Mouse (Mus musculus) liver (tissue): ENCODE measurements around the gene Slc25a3.

Experiments
- DNase-seq: peaks from one replicate; pipeline ENCODE4 v3.0.0-alpha.2; 2020; ENCODE audit warnings: mixed read lengths

Gene Slc25a3

DNA sequence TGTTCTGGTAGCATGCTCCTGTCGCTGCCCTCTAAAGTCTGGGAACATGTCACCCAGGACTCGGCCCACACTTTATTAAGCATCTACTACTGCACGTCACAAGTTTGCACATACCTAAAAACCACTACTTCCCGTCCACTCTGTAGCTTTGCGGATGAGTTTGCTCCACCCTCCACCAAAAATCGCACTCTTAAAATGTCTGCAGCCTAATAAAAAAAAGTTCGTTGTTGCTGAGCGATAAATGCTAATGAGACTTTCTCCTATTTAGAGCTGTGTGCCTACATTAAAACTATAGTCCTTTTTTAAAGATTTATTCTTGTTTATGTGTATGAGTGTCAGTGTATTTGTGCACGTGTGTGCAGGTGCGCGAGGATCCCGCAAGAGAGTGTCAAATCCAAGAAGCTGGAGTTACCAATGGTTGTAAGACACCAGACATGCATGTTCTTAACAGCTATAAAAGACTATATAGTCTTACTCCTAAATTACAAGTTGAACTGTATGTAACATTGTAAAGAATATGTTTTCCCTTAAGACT, 40.4 kb downstream of the Slc25a3 start:
- no peak for DNase-seq

DNA sequence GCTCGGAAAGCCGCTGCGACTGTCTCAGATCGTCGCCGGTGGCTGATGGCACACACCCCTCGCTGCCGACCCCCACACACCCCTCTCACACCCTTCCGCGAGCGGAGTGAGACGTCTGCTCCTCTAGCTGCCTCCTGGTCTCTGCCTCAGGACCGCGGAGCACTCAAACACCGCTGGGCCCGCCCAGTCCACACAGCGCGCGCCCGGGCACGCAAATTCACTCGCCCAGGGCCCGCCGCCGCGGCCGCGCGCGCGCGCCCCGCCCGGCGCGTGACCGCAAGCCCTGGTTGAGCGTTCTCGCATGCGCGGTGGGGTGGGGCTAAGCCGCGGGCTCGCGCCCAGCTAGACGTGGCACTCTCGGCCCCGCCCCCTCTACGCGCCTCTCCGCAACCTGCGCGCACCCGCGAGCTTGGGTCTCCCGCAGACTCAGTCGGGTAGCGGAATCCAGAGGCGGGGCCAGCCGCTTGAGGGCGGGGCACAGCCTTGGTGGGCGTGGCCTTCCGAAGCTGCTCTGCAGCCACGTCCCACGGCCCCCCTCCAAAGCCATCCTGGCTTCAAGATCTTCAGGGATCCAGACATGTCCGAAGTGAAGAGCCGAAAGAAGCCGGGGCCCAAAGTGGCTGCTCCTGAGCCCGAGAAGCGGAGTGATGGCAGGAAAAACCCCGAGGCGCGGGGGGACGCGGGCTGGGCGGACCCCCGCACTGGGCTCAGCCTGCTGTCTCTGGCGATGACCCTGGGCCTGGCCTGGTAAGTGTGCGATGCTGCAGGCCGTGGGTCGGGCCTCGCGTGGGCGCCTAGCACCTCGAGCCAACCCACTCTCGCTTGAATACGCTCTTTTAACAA, 41.1 kb downstream of the Slc25a3 start, which contains the start of the genes Apaf1 and Ikbip:
Gene Apaf1 (minus strand): TSS at position 221 of the 843 bp plus-strand sequence.
Gene Ikbip (plus strand): TSS at position 391 of the 843 bp plus-strand sequence.
- DNase-seq: peak; percentile 100

DNA sequence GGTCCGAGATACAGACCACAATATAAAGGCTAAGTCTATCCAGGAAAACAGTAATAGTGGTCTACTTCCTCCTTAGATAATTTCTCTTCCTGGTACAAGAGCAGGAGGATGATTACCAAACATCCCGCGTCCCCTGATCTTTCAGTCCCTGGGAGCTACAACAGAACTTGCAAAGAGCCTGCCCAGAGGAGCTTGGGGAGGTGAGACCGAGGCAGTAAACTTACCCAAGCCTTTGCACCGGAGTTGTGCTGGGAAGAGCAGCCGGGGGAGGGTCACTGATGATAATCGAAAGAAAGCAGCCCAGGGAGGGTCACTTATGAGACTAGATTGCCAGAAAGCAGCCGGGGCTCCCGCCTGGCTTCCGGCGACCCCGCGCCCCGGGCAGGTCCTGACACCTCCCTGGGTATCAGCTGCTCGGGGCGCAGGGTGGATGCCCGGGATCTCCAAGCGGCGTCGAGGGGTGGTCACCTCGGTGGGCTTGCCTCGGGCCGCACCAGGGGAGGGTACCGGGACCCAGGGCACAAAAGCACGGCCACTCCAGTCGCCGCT, 41.8 kb downstream of the Slc25a3 start:
- peak; percentile 58 for DNase-seq

DNA sequence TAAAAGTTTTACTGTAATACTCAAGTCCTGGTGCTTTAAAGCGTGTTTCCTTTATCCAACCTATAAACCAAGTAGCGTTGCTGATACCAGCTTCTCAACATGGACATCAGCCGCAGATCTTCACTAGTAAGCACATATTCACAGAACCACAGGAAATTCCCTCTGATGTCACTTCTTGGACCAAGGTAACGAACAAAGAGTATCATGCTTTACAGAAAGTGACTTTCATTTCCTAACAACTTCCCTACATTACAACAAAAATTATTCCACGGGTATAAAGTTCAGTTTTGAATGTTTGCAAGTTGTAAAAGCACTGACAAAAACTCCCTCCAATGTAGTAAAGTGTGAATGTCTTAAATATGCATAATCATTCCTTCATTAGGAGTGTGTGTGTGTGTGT, 43.3 kb downstream of the Slc25a3 start:
- no peak for DNase-seq

DNA sequence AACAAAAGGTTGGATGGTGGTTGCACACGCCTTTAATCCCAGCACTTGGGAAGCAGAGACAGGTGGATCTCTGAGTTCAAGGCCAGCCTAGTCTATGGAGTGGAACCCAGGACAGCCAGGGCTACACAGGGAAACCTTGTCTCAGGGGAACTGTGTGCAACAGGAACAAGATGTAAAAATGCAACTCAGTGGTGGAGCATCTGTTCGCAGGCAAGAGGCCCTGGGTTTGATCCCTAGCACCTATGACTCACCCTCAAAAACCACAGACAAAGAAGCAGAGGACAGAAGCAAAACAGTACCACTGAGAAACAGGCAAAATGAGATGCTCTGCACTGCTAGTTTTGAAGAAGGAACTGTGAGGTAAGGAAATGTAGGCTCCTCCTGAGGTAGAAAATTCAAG, 47.2 kb downstream of the Slc25a3 start:
- DNase-seq: no peak

DNA sequence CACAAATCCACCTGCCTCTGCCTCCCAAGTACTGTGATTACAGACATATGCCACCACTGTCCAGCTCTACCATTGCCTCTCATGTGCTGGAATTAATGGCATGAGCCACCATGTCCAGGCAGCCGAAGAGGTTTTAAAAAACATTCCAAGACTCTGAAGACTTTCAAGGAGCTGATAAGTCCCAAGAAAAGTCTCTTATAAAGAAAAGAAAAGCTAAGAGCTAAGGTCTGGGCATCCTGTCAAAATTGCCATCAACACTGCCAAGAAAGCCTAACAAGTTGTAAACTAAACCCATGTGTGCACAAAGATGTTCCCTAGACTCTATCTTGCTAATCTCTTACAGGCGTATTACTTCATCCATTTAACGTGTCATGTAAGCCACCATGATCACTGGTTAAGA, 50.5 kb downstream of the Slc25a3 start:
- DNase-seq: no peak

DNA sequence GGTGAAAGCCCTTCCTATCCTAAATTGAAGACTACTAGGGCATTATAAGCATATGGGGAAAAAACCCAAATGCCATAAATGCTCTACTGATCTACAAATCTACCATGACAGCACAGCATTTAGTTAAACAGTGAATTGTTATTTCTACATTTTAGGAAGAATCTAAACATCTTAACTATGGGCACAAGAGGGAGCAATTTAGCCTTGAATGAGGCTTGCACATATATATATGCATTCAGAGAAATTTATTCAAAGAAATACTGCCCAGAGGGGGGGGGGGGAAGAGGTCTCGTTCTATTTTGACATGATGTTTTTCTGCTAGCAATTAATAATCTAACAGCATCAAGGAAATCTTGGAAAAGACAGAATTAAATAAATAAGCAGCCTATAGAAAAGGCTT, 52.1 kb downstream of the Slc25a3 start:
- DNase-seq: no peak
